Comparison of ENCODE assay signal across 8 mouse cellular contexts in genomic region chr14:47373728-47374678, GRCm38 (mm10). TPM values are rescaled to one million over a fixed set of nuclear protein-coding genes. Genes with fewer than 3 reads are reported as not detected.
DNase-seq lines count a peak whose midpoint lies in the region; ATAC-seq and TF ChIP-seq lines count a peak whose summit lies in the region.

No protein-coding gene starts in this region.

- 15% methylated on average over 48 of the region's 49 CpGs for WGBS in hindbrain, embryonic 15.5 days
- 9% methylated on average over 49 of the region's 49 CpGs for WGBS in liver, embryonic 11.5 days

- TF ChIP-seq CTCF in gastrocnemius, adult 2 months (IDR thresholded peaks at IDR 0.05) = no peak

- H3K4me1 ChIP-seq in hindbrain, embryonic 15.5 days (replicated peaks) = peaks cover 9% of the 10 kb centered on the region
- H3K4me1 ChIP-seq in liver, embryonic 11.5 days (replicated peaks; ENCODE audit: control insufficient read depth, insufficient read depth, low read length) = peaks cover 11% of the 10 kb centered on the region

- intact Hi-C loops in gastrocnemius, adult 2 months (cut with DNase I) = no loop called here

- no peaks in the 10 kb centered on the region for H3K36me3 ChIP-seq in hindbrain, embryonic 15.5 days
- no peaks in the 10 kb centered on the region for H3K36me3 ChIP-seq in liver, embryonic 11.5 days (ENCODE audit: control insufficient read depth, insufficient read depth, low read length)

- DNase-seq in adrenal gland, adult (ENCODE audit: inconsistent age in 2 of 2, low spot score in 1 of 2) = peak; percentile 66 to 88
- DNase-seq in adrenal gland, postnatal 4 days (ENCODE audit: low spot score in 2 of 2) = no peak
- DNase-seq in adrenal gland, postnatal 14 days = peak; percentile 70
- peak; percentile 69 for DNase-seq in gastrocnemius, adult 2 months
- DNase-seq in liver, embryonic 11.5 days (ENCODE audit: low spot score) = peak; percentile 51
- peak; percentile 72 to 82 for DNase-seq in monocyte, adult 2 months (ENCODE audit: low read depth in 1 of 2, low spot score in 2 of 2)
- DNase-seq in urinary bladder, postnatal 4 days (ENCODE audit: low spot score in 2 of 2) = peak; percentile 47 to 64

- H3K9me3 ChIP-seq in hindbrain, embryonic 15.5 days = no peaks in the 10 kb centered on the region
- no peaks in the 10 kb centered on the region for H3K9me3 ChIP-seq in liver, embryonic 11.5 days (ENCODE audit: control insufficient read depth, low read length)

- peaks cover 13% of the 10 kb centered on the region for H3K27me3 ChIP-seq in hindbrain, embryonic 15.5 days
- H3K27me3 ChIP-seq in liver, embryonic 11.5 days (replicated peaks; ENCODE audit: control insufficient read depth, insufficient read depth, low read length) = peaks cover 21% of the 10 kb centered on the region

- peak overlapping the region; percentile 76 for H3K4me3 ChIP-seq in gastrocnemius, adult 2 months
- H3K4me3 ChIP-seq in hindbrain, embryonic 15.5 days = peak overlapping the region; percentile 28
- H3K4me3 ChIP-seq in liver, embryonic 11.5 days (ENCODE audit: low read depth, low read length) = peak overlapping the region; percentile 41

- H3K27ac ChIP-seq in gastrocnemius, adult 2 months = peak overlapping the region; percentile 71
- no peak overlapping the region for H3K27ac ChIP-seq in hindbrain, embryonic 15.5 days (replicated peaks)
- no peak overlapping the region for H3K27ac ChIP-seq in liver, embryonic 11.5 days (ENCODE audit: low read depth, low read length)

- no peak overlapping the region for H3K9ac ChIP-seq in hindbrain, embryonic 15.5 days
- no peak overlapping the region for H3K9ac ChIP-seq in liver, embryonic 11.5 days (ENCODE audit: low read depth, low read length)

- ATAC-seq in hindbrain, embryonic 15.5 days (ENCODE audit: low FRiP score, low read depth) = peak; percentile 38; the same call in 1 of the 2 replicates
- peak; percentile 74 for ATAC-seq in liver, embryonic 11.5 days (replicated peaks; ENCODE audit: low FRiP score)

- H3K4me2 ChIP-seq in hindbrain, embryonic 15.5 days = peak overlapping the region; percentile 69
- H3K4me2 ChIP-seq in liver, embryonic 11.5 days = peak overlapping the region; percentile 68

RNA-seq across cellular contexts. Expression of gene Lgals3, which starts 6.5 kb away (rescaled TPM):
- 10 to 100 TPM in 1 of 2 experiments, 1 to 10 TPM in 1; 5.9 to 11.8 TPM for total RNA-seq in adrenal gland, postnatal 4 days (2021)
- total RNA-seq in adrenal gland, postnatal 14 days (2021) = 7.9 and 9.9 TPM in 2 replicates
- 1 to 10 TPM; 2.9 to 4.0 TPM for total RNA-seq in gastrocnemius, adult 2 months (2021)
- polyA plus RNA-seq in hindbrain, embryonic 15.5 days (2015; fragmentation: Nextera tagmentation; extraction: Ambion mirVana) = 2.9 and 7.0 TPM in 2 replicates
- polyA plus RNA-seq in liver, embryonic 11.5 days (2014; fragmentation: Nextera tagmentation; extraction: Ambion mirVana) = 21.2 and 21.6 TPM in 2 replicates

RNA-seq across cellular contexts. Expression of gene Dlgap5, which starts 44.2 kb away (rescaled TPM):
- 10 to 100 TPM; 20.6 to 26.8 TPM for total RNA-seq in adrenal gland, postnatal 4 days (2021)
- 8.3 and 11.4 TPM in 2 replicates for total RNA-seq in adrenal gland, postnatal 14 days (2021)
- total RNA-seq in gastrocnemius, adult 2 months (2021) = not detected
- polyA plus RNA-seq in hindbrain, embryonic 15.5 days (2015; fragmentation: Nextera tagmentation; extraction: Ambion mirVana) = 8.4 and 10.0 TPM in 2 replicates
- polyA plus RNA-seq in liver, embryonic 11.5 days (2014; fragmentation: Nextera tagmentation; extraction: Ambion mirVana) = 71.1 and 71.7 TPM in 2 replicates

Comparison
In these comparisons a context has a peak if more than half of its experiments do, and no peak if none do; other contexts are left out.
1. DNase-seq: peak in adrenal gland, adult (2 of 2), adrenal gland, postnatal 14 days (single experiment), gastrocnemius, adult 2 months (single experiment), liver, embryonic 11.5 days (single experiment), monocyte, adult 2 months (2 of 2) and urinary bladder, postnatal 4 days (2 of 2); none in adrenal gland, postnatal 4 days (0 of 2).
2. Peak in every context shown above with its lines, with median percentiles within 50 percentile points of each other: H3K4me3 ChIP-seq.